Mouse (Mus musculus): ENCODE results near the gene Teddm1b.

Teddm1b gene

GRCm38 (mm10) chr1:153900860-153901730 lies 26.9 kb downstream of the Teddm1b start:
- DNase-seq (ENCODE audit: low read depth in 2 of 2, low spot score in 2 of 2): peak in 1 of 2 experiments; percentile 10

GRCm38 (mm10) chr1:153903006-153903405 lies 28.9 kb downstream of the Teddm1b start:
- DNase-seq (ENCODE audit: low read depth in 2 of 2, low spot score in 2 of 2): no peak

GRCm38 (mm10) chr1:153904236-153904635 lies 30.1 kb downstream of the Teddm1b start:
- DNase-seq (ENCODE audit: low read depth in 2 of 2, low spot score in 2 of 2): no peak

- no peak for DNase-seq (ENCODE audit: low read depth in 2 of 2, low spot score in 2 of 2)
These were observed 31.7 kb downstream of the Teddm1b start for GRCm38 (mm10) chr1:153905884-153906283.

GRCm38 (mm10) chr1:153908208-153908607 lies 34.1 kb downstream of the Teddm1b start:
- DNase-seq (ENCODE audit: low read depth in 2 of 2, low spot score in 2 of 2): no peak

GRCm38 (mm10) chr1:153908741-153909140 lies 34.6 kb downstream of the Teddm1b start:
- no peak for DNase-seq (ENCODE audit: low read depth in 2 of 2, low spot score in 2 of 2)

GRCm38 (mm10) chr1:153909213-153909962 lies 35.2 kb downstream of the Teddm1b start:
- DNase-seq (ENCODE audit: low read depth in 2 of 2, low spot score in 2 of 2): no peak

- no peak for DNase-seq (ENCODE audit: low read depth in 2 of 2, low spot score in 2 of 2)
These were observed 35.8 kb downstream of the Teddm1b start for GRCm38 (mm10) chr1:153909963-153910291.

GRCm38 (mm10) chr1:153910423-153910822 lies 36.3 kb downstream of the Teddm1b start:
- no peak for DNase-seq (ENCODE audit: low read depth in 2 of 2, low spot score in 2 of 2)

- no peak for DNase-seq (ENCODE audit: low read depth in 2 of 2, low spot score in 2 of 2)
These were observed 37.2 kb downstream of the Teddm1b start for GRCm38 (mm10) chr1:153911276-153911795.

GRCm38 (mm10) chr1:153913869-153914268 lies 39.7 kb downstream of the Teddm1b start:
- DNase-seq (ENCODE audit: low read depth in 2 of 2, low spot score in 2 of 2): no peak

GRCm38 (mm10) chr1:153918521-153919206 lies 44.5 kb downstream of the Teddm1b start:
- no peak for DNase-seq (ENCODE audit: low read depth in 2 of 2, low spot score in 2 of 2)

GRCm38 (mm10) chr1:153921642-153922041 lies 47.5 kb downstream of the Teddm1b start:
- DNase-seq (ENCODE audit: low read depth in 2 of 2, low spot score in 2 of 2): no peak

GRCm38 (mm10) chr1:153922571-153923021 lies 48.5 kb downstream of the Teddm1b start:
- DNase-seq (ENCODE audit: low read depth in 2 of 2, low spot score in 2 of 2): no peak

- DNase-seq (ENCODE audit: low read depth in 2 of 2, low spot score in 2 of 2): no peak
These were observed 50.5 kb downstream of the Teddm1b start for GRCm38 (mm10) chr1:153924395-153925385.
